Mouse (Mus musculus) kidney, adult 2 months (tissue): ENCODE measurements around the gene Larp6. TPM values are rescaled to one million over a fixed set of nuclear protein-coding genes. Genes with fewer than 3 reads are reported as not detected.

Experiments used
- DNase-seq: peaks from one replicate; pipeline ENCODE4 v3.0.0; 2021
- H3K27ac ChIP-seq: fragments of 200-500 bp; 2 replicates; pipeline ENCODE4 v1.5.1; 2012; ENCODE audit warnings: low read depth, low read length, control low read depth, inconsistent platforms; ENCODE audit not compliant: insufficient read depth
- H3K27me3 ChIP-seq: fragments of 200-500 bp; replicated peaks from 2 replicates; pipeline ENCODE4 v1.6.1; 2012; ENCODE audit warnings: mild to moderate bottlenecking, moderate library complexity, low read length, inconsistent platforms; ENCODE audit not compliant: control insufficient read depth, insufficient read depth
- H3K36me3 ChIP-seq: fragments of 200-500 bp; 2 replicates; pipeline ENCODE4 v1.6.1; 2012; ENCODE audit warnings: mild to moderate bottlenecking, moderate library complexity, low read length, inconsistent platforms; ENCODE audit not compliant: control insufficient read depth, insufficient read depth
- H3K4me1 ChIP-seq: fragments of 200-500 bp; 2 replicates; pipeline ENCODE4 v1.6.1; 2011; ENCODE audit warnings: low read length; ENCODE audit not compliant: control insufficient read depth, insufficient read depth
- H3K4me3 ChIP-seq: fragments of 200-500 bp; 2 replicates; pipeline ENCODE4 v1.5.1; 2011; ENCODE audit warnings: mild to moderate bottlenecking, low read depth, low read length, control low read depth; ENCODE audit not compliant: insufficient read depth
- CTCF ChIP-seq: fragments of 200-500 bp; conservative IDR thresholded peaks from 2 replicates; pipeline ENCODE4 v1.5.1; 2011; ENCODE audit warnings: low read depth, mild to moderate bottlenecking, control low read depth, low read length, moderate library complexity, mixed read lengths; ENCODE audit not compliant: insufficient read depth, insufficient read length
- POLR2A ChIP-seq: fragments of 200-500 bp; IDR thresholded peaks from one replicate; pipeline ENCODE4 v1.6.1; 2011; ENCODE audit warnings: low read depth, low read length, control low read depth
- WGBS: fragments of 180-500 bp; shearing (Covaris S2); methylation state at CpG from one replicate; pipeline ENCODE4 v1.1.7; 2018; 5-methylcytosine and 5-hydroxymethylcytosine counted together
- polyA plus RNA-seq: library from polyadenylated mRNA; depleted of rRNA; stranded (reverse); fragments of >200 nt; gene quantifications from 2 replicates; pipeline ENCODE4 v1.2.3, GENCODE M21; 2012

The Larp6 gene
- polyA plus RNA-seq, 1 experiment, result 1.7 TPM

GRCm38 (mm10) chr9:60756866-60757740 is 44.3 kb downstream of the Larp6 start:
- Histone ChIP-seq H3K27me3 (no peaks in the 10 kb centered on the region), H3K27ac (no peak overlapping the region), H3K4me3 (no peak overlapping the region), H3K36me3 (no peaks in the 10 kb centered on the region), H3K4me1 (no peaks in the 10 kb centered on the region)
- no peak for DNase-seq
- 85% methylated on average over 15 of the region's 15 CpGs for WGBS
- TF ChIP-seq POLR2A (no peak), CTCF (no peak)

- Histone ChIP-seq H3K27ac (no peak overlapping the region), H3K4me1 (no peaks in the 10 kb centered on the region), H3K27me3 (no peaks in the 10 kb centered on the region), H3K36me3 (no peaks in the 10 kb centered on the region), H3K4me3 (no peak overlapping the region)
- WGBS, result 44% methylated on average over 5 of the region's 5 CpGs
- TF ChIP-seq POLR2A (no peak), CTCF (no peak)
- peak; percentile 43 for DNase-seq
These were observed 45.0 kb downstream of the Larp6 start for GRCm38 (mm10) chr9:60757817-60758216.

- TF ChIP-seq CTCF, result no peak
- no peak for TF ChIP-seq POLR2A
- H3K36me3 ChIP-seq, result no peaks in the 10 kb centered on the region
- no peaks in the 10 kb centered on the region for H3K27me3 ChIP-seq
- no peak overlapping the region for H3K4me3 ChIP-seq
- no peak for DNase-seq
- no peak overlapping the region for H3K27ac ChIP-seq
- no peaks in the 10 kb centered on the region for H3K4me1 ChIP-seq
- 52% methylated on average over 10 of the region's 10 CpGs for WGBS
These were observed 46.7 kb downstream of the Larp6 start for GRCm38 (mm10) chr9:60759436-60760007.

GRCm38 (mm10) chr9:60765181-60765580 is 52.4 kb downstream of the Larp6 start:
- Histone ChIP-seq H3K27me3 (no peaks in the 10 kb centered on the region), H3K27ac (no peak overlapping the region), H3K4me1 (0 out of 2 replicates have a peak, but pooled peaks cover 3% of the 10 kb centered on the region), H3K4me3 (no peak overlapping the region), H3K36me3 (no peaks in the 10 kb centered on the region)
- no peak for DNase-seq
- TF ChIP-seq CTCF (no peak), POLR2A (no peak)
- 32% methylated on average over 2 of the region's 2 CpGs for WGBS

- no peak for TF ChIP-seq POLR2A
- TF ChIP-seq CTCF, result no peak
- Histone ChIP-seq H3K27me3 (no peaks in the 10 kb centered on the region), H3K27ac (no peak overlapping the region), H3K36me3 (no peaks in the 10 kb centered on the region), H3K4me1 (0 out of 2 replicates have a peak, but pooled peaks cover 3% of the 10 kb centered on the region), H3K4me3 (no peak overlapping the region)
- DNase-seq, result no peak
- 85% methylated on average over 9 of the region's 9 CpGs for WGBS
These were observed 55.6 kb downstream of the Larp6 start for GRCm38 (mm10) chr9:60768393-60768792.

- Histone ChIP-seq H3K27me3 (no peaks in the 10 kb centered on the region), H3K4me1 (0 out of 2 replicates have a peak, but pooled peaks cover 3% of the 10 kb centered on the region), H3K27ac (no peak overlapping the region), H3K4me3 (no peak overlapping the region), H3K36me3 (no peaks in the 10 kb centered on the region)
- DNase-seq, result no peak
- TF ChIP-seq CTCF (no peak), POLR2A (no peak)
- 67% methylated on average over 6 of the region's 6 CpGs for WGBS
These were observed 56.9 kb downstream of the Larp6 start for GRCm38 (mm10) chr9:60769711-60770111.

- TF ChIP-seq POLR2A (no peak), CTCF (no peak)
- no peak for DNase-seq
- no peaks in the 10 kb centered on the region for H3K36me3 ChIP-seq
- H3K27ac ChIP-seq, result no peak overlapping the region
- no peaks in the 10 kb centered on the region for H3K4me1 ChIP-seq
- no peaks in the 10 kb centered on the region for H3K27me3 ChIP-seq
- 90% methylated on average over 2 of the region's 2 CpGs for WGBS
- H3K4me3 ChIP-seq, result no peak overlapping the region
These were observed 60.9 kb downstream of the Larp6 start for GRCm38 (mm10) chr9:60773713-60774112.
